Mouse (Mus musculus): Measurements from ENCODE around the gene Il27ra.
"Not testable (repeated sequence)": the region's sequence is repeated elsewhere in the genome, so short reads cannot be mapped to it uniquely, and the experiment has no call there.

Gene Il27ra

DNA sequence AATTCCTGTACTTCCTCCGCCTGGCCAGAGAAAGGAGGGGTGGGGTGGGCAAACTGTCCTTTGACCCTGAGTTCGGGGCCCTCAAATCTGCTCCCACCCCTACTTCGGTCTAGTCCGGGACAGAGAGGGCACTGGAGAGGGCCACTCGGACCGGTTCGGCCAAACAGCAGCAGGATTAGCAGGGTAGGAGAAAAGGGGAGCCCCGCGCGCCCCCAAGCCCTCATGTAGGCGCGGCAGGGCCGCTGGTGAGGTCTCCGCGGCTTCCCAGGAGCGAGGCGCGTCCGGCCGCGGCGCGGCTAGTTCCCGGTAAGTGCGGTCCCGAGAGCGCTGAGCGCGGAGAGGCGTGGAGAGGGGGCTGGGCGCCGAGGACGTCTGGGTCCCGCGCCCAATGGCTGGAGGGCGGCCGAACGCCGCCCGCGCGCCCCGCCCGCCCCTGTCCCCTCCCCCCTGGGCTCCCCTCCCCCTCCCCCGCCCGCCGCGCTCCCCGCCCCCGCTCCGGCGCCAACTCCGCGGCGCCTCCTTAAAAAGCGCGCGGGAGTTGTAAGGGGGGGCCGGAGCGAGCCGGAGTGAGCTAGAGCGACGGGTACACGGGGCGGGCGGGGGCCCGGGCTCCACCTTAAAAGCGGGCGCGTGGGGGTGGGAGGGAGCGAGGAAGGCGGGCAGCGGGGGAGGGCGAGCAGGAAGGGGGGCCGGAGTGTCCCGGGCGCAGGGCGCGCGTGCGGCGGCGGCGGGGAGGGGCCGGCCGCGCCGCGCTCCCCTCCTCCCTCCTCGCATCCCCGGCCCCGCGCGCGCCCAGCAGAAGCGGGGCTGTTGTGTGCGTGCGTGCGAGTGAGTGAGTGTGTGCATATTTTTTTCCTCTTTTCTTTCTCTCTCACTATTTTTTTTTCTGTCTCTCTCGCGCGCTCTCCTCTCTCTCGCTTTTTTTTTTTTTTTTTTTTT lies 45.6 kb downstream of the Il27ra start:
- peak in 1 of 2 experiments; percentile 71 for DNase-seq (ENCODE audit: low spot score in 2 of 2)

DNA sequence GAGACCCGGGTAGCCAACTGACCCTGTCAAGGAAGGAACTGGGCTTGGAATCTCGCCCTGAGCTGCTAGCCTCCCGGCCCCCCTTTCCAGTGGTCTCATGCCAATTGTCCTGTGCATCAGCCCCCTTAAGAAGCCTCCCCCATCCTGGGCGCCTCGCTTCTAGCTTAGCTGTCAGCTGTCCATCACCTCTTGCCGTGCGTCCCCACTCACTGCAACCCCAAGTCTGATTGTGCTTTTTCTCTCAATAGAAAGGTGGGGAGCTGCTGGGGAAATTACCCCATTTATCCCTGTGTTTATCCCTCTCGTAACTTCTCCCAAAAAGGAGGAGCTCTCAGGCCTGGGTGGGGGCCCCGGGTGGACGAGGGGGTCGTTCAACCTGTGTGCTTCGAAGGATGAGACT lies 46.4 kb downstream of the Il27ra start:
- no peak for DNase-seq (ENCODE audit: low spot score in 2 of 2)

DNA sequence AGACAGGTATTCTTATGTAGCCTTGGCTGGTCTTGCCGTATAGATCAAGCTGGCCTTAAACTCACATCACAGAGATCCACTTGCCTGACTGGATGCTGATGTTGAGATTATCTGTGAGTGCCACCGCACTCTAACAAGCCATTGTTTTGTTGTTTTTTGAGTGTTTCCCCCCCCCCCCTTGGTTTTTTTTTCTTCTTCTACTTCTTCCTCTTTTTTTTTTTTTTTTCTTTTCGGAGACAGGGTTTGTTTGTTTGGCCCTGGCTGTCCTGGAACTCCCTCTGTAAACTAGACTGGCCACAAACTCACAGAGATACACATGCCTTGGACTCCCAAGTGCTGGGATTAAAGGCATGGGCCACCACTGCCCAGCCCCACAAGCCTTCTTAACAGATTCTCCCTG lies 48.4 kb downstream of the Il27ra start:
- no peak for DNase-seq (ENCODE audit: low spot score in 2 of 2)

DNA sequence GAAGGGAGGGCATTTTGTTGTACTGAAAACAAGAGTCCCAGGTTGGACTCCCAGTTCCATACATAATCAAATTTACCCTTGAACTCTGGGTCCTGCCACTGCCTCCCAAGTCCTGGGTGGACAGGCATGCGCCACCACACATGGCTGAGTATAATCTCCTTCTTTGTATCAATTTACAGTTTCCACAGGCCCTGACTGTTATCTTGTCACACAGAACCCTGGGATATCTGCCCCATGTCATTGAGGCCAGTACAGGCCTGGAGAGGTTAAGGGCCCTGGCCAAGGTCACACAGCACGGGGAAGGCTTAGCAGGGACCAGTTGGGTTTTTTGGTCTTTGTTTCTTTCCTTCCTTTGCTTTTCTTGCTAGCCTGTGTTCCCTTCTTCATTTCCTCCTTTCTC lies 49.9 kb downstream of the Il27ra start:
- DNase-seq (ENCODE audit: low spot score in 2 of 2): no peak

DNA sequence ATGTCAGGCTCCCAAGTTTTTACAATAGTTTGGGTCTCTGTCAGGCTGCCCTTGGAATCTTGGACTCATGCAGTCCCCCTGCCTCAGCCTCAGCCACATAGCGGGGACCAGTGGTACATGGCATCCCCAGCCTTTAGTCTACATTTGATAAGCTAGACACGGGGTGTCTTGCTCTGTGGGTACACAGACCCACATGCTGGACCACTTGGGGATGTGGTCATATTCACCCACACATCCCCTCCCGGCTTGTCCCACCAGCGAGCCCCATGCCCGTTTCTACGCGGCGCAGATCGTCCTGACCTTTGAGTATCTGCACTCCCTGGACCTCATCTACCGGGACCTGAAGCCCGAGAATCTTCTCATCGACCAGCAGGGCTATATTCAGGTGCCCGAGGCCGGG lies 52.2 kb downstream of the Il27ra start:
- DNase-seq (ENCODE audit: low spot score in 2 of 2): no peak

DNA sequence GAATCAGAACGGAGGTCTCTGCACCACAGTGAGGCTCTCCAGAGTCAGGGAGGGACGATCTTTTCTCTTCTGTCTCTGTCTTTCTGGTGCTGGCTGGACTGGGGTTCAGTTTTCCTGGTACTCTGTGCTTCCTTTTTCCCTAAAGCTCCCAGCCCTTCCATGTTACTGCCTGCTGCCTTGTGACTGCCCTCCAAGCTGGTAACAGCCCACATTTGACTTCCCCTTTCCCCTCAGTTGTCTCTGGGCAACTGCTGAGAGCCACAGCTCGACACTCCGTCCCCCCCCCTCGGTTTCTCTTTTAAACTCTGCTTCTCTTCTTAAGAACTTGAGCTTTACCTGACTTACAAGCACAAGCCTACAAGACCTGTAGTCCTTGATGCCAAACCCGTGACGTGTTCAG lies 53.1 kb downstream of the Il27ra start:
- no peak for DNase-seq (ENCODE audit: low spot score in 2 of 2)

DNA sequence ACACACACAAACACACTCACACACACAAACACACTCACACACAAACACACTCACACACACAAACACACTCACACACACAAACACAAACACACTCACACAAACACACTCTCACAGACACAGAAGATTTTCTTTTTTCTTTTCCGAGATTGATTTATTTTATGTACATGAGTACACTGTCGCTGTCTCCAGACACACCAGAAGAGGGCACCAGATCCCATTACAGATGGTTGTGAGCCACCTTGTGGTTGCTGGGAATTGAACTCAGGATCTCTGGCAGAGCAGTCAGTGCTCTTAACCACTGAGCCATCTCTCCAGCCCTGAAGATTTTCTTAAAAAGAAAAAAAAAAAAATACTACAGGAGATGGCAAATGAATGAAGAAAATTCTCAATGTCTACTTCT lies 59.2 kb downstream of the Il27ra start:
- not testable (repeated sequence) for DNase-seq (ENCODE audit: low spot score in 2 of 2)

DNA sequence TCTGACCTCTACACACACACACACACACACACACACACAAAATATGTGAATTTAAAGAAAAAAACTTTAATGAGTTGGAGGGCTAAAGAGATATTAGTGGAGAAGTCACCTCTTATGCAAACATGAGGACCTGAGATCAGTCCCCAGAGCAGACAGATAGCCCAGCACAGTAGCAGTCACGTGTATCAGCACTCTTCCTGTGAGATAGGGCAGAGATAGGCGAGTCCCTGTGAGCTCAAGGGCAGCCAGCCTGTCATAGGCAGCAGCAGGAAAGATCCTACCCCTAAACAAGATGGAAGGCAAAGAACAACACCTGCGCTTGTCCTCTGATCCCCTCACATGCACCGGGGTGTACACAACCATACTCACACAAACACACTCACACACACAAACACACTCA lies 59.9 kb downstream of the Il27ra start:
- DNase-seq (ENCODE audit: low spot score in 2 of 2): no peak

DNA sequence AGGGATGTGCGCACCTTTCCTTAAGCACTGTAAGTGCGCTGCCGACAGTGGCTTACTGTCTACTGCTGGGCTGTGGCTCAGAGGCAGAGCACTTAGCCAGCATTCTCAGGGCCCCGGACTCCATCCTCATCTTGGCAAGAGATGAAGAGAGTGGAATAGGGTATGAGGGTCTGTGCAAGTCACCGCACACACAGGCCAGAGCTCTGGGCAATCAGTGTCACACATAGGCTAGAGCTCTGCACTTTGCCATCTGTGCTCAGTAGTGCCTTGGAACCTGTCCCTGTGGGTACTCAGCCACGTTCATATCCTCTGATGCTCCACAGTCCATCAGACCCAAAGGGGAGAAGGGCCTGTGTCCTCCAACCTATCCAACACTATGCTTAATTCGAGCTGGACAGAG lies 60.9 kb downstream of the Il27ra start:
- DNase-seq (ENCODE audit: low spot score in 2 of 2): no peak

DNA sequence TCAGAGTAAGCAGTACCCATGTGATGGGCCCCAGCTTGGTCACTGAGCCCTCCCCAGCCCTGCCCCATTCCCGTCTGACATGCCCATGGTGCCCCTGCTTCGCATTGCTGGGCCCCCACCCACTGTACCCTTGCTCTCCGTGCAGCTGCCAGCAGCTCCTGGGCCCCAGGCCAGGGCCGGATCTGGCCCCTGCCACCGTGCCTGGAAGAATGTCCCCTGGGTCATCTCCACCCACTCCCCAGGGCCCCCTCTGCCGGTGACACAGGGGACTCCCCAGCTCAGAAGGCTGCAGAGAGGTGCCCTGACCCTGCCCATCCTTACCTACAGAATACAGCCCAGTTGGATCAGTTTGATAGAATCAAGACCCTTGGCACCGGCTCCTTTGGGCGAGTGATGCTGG lies 61.5 kb downstream of the Il27ra start:
- no peak for DNase-seq (ENCODE audit: low spot score in 2 of 2)

Measured in left cerebral cortex, adult 9 months (tissue).